Mouse (Mus musculus) neutrophil, adult 83 days (primary cell): ENCODE data around the gene Tpd52l1. TPM values are rescaled to one million over a fixed set of nuclear protein-coding genes. Genes with fewer than 3 reads are reported as not detected.

Source experiments
- total RNA-seq, 2 experiments: library from RNA; stranded (reverse); gene quantifications; one replicate each; pipeline ENCODE4 v1.2.4; 2023

The Tpd52l1 gene
- total RNA-seq, result not detected

DNA sequence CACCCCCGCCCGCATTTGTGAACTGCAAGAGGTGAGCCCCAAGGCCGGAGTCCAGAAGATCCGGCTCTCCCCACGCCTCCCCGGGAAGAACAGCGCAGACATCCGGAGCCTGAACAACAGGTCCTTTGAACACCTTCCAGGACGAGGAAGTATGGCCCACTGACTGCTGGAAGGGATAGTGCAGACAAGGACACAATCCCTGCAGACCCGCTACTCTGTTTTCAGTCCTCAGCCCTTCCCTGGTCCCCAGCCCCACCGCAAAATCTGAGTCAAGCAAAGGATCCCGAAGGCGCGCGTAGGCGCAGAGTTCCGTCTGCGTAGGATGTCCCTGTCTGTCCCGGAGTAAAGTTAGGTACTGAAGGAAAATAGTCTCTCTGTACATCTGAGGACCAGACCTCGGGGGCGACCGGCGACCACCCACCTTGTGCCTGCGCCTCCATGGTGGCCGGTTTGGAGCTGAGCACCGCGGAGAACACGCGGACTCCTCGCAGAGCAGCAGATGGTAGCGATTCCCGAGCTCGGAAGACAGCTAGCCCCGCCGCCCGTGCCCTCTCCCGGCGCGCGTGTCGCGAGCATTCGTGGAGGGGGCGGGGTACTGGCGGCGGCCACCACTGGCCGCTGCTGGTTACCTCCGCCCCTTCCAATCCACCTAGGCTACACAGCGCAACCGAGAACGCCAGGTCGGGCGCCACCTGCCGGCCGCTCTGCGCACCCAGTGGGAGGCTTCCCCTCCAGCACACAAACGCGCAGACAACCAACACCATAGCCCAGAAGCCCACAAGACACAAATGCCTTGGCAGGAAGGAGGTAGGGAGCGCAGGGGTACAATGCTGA lies at the start of gene Tpd52l1:
Gene Tpd52l1, minus strand, starts transcription at position 668 of the 834 bp plus-strand sequence.

DNA sequence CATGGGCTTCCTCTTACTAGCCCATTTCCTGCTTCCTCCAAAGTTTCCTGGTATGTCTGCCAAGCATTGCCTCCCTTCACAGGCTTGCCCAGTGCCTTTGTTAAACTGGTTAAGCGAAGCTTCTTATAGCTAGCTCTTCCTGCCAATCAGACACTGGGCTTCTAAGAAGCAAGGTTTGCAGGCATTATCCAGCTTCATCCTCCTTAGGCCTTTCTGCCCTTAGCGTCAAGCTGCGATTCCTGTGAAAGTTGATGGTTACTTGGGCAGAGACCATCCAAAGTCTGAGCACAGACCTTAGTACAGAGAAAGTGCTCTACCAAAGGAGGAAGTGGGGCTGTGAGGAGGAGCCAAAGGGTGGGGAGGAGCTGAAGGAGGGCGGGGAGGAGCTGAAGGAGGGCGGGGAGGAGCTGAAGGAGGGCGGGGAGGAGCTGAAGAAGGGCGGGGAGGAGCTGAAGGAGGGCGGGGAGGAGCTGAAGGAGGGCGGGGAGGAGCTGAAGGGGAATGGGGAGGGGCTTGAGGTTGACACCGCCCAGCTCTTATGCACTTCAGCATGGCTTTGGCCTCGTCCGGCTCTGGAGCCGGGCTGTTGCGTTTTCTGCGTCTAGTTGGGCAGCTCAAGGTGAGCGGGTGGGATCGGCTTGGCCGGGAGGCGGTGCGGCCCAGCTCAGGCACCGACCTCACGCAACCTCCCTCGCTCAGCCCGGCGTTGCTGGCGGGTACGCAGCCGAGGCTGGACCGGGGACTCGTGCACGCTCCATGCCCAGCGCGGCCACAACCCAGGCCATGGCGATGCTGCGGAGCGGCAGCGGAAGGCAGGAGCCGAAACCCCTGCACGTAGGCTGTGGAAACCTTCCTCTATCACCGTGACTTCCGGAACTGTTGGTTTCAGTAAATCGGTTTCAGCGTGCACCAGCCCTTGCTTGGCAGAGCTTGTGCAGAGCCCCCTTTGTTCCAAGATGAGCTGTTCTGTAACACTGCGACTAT lies 132.6 kb downstream of the Tpd52l1 start, which contains the start of gene Hddc2:
Gene Hddc2, plus strand, starts transcription at position 519 of the 984 bp plus-strand sequence.

Other genes starting within 250 kb of the Tpd52l1 start
- gene Hddc2, start 132.6 kb downstream of the Tpd52l1 start, total RNA-seq, result 1 to 10 TPM; 5.7 to 6.6 TPM
- gene Rnf217, start 163.2 kb upstream of the Tpd52l1 start, total RNA-seq, result 1 to 10 TPM; 1.2 to 2.5 TPM